Mouse (Mus musculus): Measurements from ENCODE around the gene Hist2h3c2.

- TF ChIP-seq EP300 (IDR thresholded peaks at IDR 0.05; ENCODE audit: low read depth): no peak
- peak; percentile 91 for TF ChIP-seq CTCF (IDR thresholded peaks at IDR 0.05; ENCODE audit: low read depth)
Measured at GRCm38 (mm10) chr3:96277800-96278624, 39.1 kb upstream of the Hist2h3c2 start.
